Mouse (Mus musculus): ENCODE data around the gene Tmem132e.
A peak's percentile ranks its signal among the peaks of the same experiment; 100 is the strongest.

Gene Tmem132e

GRCm38 (mm10) chr11:82388371-82389313 is at the start of gene Tmem132e:
TSS of gene Tmem132e (plus strand) at chr11:82388900.
- DNase-seq (ENCODE audit: low read depth, low spot score): peak; percentile 14

GRCm38 (mm10) chr11:82339921-82340401 is 48.7 kb upstream of the Tmem132e start:
- DNase-seq (ENCODE audit: low read depth, low spot score): peak; percentile 37

GRCm38 (mm10) chr11:82340416-82340815 is 48.3 kb upstream of the Tmem132e start:
- DNase-seq (ENCODE audit: low read depth, low spot score): peak; percentile 1

- no peak for DNase-seq (ENCODE audit: low read depth, low spot score)
Observed at GRCm38 (mm10) chr11:82340900-82341299, 47.8 kb upstream of the Tmem132e start.

DNA sequence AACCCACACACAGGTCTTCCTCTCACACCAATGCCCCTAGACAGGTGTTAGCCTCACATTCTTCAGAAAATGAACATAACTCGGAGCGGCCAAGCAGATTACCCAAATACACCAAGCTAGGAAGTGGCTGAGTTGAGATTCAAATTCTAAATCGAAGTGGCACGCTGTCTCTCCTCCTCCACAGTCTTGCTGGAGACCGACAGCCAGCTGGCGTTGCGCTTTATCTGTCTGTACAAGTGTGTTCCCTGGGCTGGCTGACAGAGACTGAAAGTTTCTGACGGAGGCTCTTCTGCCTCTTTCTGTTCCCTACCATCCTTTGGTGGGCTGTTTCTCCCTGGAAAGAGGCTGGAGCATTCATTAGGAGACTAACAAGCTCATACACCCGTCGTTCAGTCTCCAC is 37.7 kb upstream of the Tmem132e start:
- no peak for DNase-seq (ENCODE audit: low read depth, low spot score)

GRCm38 (mm10) chr11:82370151-82370550 is 18.5 kb upstream of the Tmem132e start:
- DNase-seq (ENCODE audit: low read depth, low spot score): peak; percentile 9

DNA sequence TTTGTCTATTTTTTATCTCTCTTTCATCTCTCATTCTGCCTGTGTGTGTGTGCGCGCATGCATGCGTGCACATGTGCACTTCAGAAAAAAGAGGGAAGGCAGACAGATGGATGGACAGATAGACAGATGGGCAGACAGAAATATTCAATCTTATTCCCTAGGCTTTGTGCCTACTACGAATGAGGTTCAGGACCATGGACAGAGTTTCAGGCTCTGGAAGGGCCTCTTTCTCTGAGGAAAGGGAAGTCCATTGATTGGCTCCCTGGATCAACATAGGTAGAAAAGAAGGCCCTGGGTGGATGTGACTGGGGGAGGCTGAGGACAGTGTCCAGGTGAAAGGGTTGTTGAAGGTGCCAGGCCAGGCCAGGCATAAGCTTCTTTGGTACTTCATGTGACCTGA is 17.1 kb upstream of the Tmem132e start:
- DNase-seq (ENCODE audit: low read depth, low spot score): peak; percentile 45

DNA sequence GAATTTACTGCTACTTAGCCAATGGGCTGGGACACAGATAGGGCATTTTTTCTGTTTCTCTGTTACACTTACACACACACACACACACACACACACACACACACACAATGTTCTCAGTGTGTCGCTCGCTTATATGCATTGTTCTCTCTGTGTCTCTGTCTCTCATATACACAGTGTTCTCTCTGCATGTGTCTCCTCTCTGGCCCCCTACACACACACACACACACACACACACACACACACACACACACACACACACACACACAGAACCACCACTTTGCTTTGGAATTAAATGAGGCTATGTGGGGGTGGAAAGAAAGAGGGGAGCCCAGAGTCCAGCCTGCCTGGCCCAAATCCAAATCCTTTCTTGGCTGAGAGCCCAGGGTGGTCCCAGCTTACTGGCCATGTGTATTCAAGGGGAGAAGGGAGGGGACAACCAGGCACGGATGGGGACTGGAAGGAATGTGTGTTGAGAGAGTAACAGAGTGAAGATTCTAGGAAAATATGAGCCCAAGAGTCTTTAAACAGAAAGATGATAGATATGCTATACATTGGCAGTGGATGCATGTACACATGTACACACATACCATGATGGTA is 8.0 kb upstream of the Tmem132e start:
- peak; percentile 31 for DNase-seq (ENCODE audit: low read depth, low spot score)

DNA sequence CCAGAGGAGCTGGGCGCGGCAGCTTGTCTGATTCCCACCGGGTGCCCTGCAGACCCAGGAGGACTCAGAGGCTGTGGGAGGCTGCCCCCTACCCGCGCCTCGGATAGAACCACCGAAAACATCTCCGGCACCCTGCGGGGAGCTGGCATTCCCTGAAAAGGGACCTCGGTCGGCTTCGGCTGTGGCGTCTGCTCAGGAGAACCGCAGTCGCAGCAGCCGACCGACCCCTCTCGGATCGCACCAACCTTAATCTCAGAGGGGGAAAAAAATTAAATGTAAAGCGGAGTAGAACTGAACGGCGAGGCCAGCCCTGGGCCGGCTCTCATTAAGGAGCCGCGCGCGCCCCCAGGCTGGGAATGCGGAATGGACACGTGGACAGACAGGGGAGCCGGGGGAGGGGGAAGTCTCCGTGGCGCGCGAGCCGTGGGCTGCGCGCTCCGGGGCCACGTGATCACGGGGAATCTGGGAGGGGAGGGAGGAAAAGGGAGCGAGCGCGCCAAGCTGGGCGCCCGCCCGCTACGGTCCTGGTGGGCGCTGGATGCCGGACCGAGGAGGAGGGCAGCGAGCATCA is 1.6 kb upstream of the Tmem132e start:
- DNase-seq (ENCODE audit: low read depth, low spot score): peak; percentile 46

- DNase-seq (ENCODE audit: low read depth, low spot score): peak; percentile 14
Observed at GRCm38 (mm10) chr11:82387711-82388341, 874 bp upstream of the Tmem132e start.

DNA sequence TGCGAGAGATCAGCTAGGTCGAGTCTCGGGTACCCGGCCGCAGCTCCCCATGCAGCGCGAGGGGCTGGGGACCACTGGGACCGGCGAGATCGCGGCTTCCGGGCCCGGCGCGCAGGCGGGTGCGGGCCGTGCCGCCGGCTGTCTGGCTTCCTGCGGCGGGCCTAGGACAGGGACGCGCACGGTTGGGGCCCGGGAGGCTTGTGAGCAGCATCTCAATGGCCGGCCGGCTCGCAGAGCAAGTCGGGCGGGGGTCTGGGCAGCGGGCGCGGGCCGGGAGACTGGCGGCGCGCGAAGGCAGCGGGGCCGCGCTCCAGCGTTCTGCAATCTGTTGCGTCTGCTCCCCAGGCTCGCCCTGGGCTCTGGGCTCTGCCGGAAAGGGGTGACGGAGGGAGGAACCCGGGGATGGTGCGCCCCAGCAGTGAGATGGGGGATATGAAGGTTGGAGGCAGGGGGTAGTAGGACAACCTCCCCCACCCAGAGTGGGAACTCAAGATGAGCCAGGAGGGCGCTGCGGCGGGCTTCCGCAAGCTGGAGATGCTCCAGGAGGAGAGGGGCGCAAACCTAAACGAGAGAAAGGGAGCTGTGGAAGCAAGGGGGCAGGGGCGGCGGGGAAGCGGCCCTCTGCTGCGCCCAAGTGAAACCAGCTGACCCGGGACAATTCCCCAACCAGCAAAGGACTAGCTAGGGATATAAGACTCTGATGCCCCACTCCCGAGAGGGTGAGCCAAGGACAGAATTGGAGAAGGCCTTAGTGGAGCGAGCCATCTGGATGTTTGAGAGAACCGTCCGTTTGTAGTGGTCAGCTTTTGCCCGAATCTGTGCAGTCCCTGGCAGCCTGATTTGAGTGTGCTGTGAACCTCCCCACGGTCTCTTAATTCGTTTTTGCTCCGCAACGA is 944 bp downstream of the Tmem132e start:
- peak; percentile 16 for DNase-seq (ENCODE audit: low read depth, low spot score)

GRCm38 (mm10) chr11:82392341-82392740 is 3.6 kb downstream of the Tmem132e start:
- DNase-seq (ENCODE audit: low read depth, low spot score): no peak

DNA sequence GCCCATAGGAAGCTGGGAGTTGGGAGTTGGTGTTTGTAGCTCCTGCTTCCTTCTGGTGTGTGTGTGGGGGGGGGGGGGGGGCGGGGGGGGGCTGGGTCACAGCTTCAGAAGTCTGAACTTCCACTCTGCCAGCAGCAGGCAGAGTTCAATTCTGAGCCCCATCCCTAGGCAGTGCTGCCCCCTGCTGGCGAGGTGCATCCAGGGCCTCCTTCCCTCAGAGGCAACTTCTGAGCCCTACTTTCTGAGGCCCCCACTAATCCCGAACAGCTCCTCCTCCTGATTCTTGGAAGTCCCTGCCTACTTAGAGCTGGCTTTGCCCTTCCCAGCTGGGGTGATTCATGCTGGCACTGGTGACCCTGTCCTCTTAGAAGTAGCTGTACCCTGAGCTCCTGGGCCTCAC is 10.9 kb downstream of the Tmem132e start:
- DNase-seq (ENCODE audit: low read depth, low spot score): no peak

GRCm38 (mm10) chr11:82405641-82406040 is 16.9 kb downstream of the Tmem132e start:
- DNase-seq (ENCODE audit: low read depth, low spot score): no peak

GRCm38 (mm10) chr11:82406358-82407221 is 17.9 kb downstream of the Tmem132e start:
- DNase-seq (ENCODE audit: low read depth, low spot score): peak; percentile 17

- DNase-seq (ENCODE audit: low read depth, low spot score): no peak
Observed at GRCm38 (mm10) chr11:82412496-82412895, 23.8 kb downstream of the Tmem132e start.

DNA sequence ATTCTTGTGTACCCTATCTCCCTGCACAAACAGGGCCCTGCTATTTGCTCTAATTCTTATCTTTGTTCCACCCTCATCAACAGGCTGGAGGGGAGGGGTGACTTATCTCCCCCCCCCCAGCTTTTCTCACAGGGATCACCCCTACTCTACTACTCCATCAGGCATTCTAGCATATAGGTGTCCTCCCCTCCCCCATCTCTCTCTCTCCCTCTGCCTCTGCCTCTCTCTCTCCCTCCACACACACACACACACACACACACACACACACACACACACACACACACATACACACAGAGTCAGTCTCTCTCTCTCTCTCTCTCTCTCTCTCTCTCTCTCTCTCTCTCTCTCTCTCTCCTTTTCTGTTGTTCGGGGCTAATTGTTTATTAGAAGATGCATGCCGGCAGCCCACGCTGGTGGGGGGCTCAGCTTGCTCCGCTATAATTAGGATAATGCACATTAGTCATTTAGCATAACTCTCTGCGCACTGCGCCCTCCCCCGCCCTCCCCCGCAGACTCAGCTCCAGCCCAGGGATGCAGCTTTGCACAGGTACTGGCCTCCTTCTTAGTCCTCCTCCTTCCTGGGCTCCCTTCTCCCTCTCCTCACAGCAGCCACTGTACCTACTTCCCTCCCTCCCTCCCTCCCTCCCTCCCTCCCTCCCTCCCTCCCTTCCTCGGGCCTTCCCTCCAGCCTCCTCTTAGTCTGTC is 29.8 kb downstream of the Tmem132e start:
- no peak for DNase-seq (ENCODE audit: low read depth, low spot score)

DNA sequence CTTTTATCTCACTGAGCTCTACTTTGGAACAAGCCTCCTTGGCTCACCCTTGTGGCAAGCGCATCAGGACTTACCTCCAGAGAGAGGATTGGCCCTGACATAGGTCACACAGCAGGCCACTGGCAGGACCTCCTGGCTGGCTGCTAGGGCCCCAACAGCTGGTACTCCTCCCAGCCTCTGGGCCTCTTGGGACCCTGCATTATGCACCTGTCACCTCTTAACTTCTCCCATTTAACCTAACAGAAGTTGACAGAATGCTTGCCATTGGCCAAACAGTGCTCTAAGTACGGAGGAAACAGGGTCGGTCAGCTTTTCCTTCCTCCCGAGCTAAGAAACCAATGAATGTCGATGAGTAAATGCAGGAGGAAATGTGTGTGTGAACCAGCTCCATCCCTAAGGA is 33.2 kb downstream of the Tmem132e start:
- no peak for DNase-seq (ENCODE audit: low read depth, low spot score)

DNA sequence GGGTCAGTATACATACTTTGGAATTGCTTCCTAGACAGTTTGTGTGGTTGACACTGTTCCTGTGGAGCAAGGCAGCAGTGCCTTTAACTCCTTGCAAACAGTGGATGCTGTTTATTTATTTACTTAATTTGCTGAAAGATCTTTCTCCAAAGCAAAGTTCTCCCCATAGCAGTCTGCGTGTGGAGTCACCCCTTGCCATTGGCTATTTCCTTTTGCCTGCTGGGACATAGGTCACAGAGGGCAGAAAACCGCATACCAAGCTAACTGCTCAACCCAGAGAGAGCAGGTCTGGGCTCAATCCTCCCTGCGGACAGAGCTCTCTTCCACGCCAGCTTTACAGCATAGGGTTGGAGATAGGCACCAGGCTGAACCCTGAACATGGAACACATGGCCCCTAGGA is 34.8 kb downstream of the Tmem132e start:
- no peak for DNase-seq (ENCODE audit: low read depth, low spot score)

All from embryo, embryonic 11.5 days (tissue).